Mouse (Mus musculus): ENCODE data around the gene Spesp1.

- no peak for TF ChIP-seq CTCF (conservative IDR thresholded peaks at IDR 0.05; ENCODE audit: low read length)
- no peak for TF ChIP-seq POU5F1 (IDR thresholded peaks at IDR 0.05; ENCODE audit: borderline replicate concordance, low read length)
- TF ChIP-seq NANOG (IDR thresholded peaks at IDR 0.05; ENCODE audit: borderline replicate concordance, low read length): no peak
Measured at GRCm38 (mm10) chr9:62261406-62261805, 20.6 kb downstream of the Spesp1 start.
